Mouse (Mus musculus) lung, embryonic 16.5 days (tissue): Measurements from ENCODE around the gene Mrps18a. TPM values are rescaled to one million over a fixed set of nuclear protein-coding genes. Genes with fewer than 3 reads are reported as not detected.

Source experiments
- ATAC-seq: fragments of 200-750 bp; cut with Nextera tagmentation; 2 replicates; pipeline ENCODE4 v1.8.0; 2017; ENCODE audit warnings: low read depth, mild to moderate bottlenecking, moderate library complexity
- H3K27ac ChIP-seq: fragments of 300-500 bp; sonication (generic); 2 replicates; pipeline ENCODE4 v1.5.1; 2014; ENCODE audit warnings: mild to moderate bottlenecking, control low read depth, low read length
- H3K27me3 ChIP-seq: fragments of 300-500 bp; sonication (generic); 2 replicates; pipeline ENCODE4 v1.6.1; 2014; ENCODE audit warnings: low read depth, low read length, mixed read lengths; ENCODE audit not compliant: control insufficient read depth, insufficient read depth
- H3K36me3 ChIP-seq: fragments of 300-500 bp; sonication (generic); 2 replicates; pipeline ENCODE4 v1.6.1; 2014; ENCODE audit warnings: low read length; ENCODE audit not compliant: control insufficient read depth, insufficient read depth
- H3K4me1 ChIP-seq: fragments of 300-500 bp; sonication (generic); replicated peaks from 2 replicates; pipeline ENCODE4 v1.6.1; 2014; ENCODE audit warnings: low read length, mixed read lengths; ENCODE audit not compliant: control insufficient read depth, insufficient read depth
- H3K4me2 ChIP-seq: fragments of 300-500 bp; sonication (generic); 2 replicates; pipeline ENCODE4 v1.6.1; 2014; ENCODE audit warnings: low read depth, low read length, control low read depth
- H3K4me3 ChIP-seq: fragments of 300-500 bp; sonication (generic); 2 replicates; pipeline ENCODE4 v1.5.1; 2014; ENCODE audit warnings: mild to moderate bottlenecking, low read length, control low read depth
- H3K9ac ChIP-seq: fragments of 300-500 bp; sonication (generic); 2 replicates; pipeline ENCODE4 v1.6.1; 2014; ENCODE audit warnings: low read length, control low read depth
- H3K9me3 ChIP-seq: fragments of 300-500 bp; sonication (generic); 2 replicates; pipeline ENCODE4 v1.6.1; 2016; ENCODE audit warnings: low read length; ENCODE audit not compliant: control insufficient read depth
- WGBS: fragments of 180-500 bp; shearing (Covaris S2); extraction: QIAGEN DNeasy Blood & Tissue Kit; methylation state at CpG from one replicate; pipeline ENCODE4 v1.1.7; 2014; 5-methylcytosine and 5-hydroxymethylcytosine counted together
- polyA plus RNA-seq: library from polyadenylated mRNA; unstranded; fragments of >200 nt; fragmentation: Nextera tagmentation; extraction: Ambion mirVana; gene quantifications from 2 replicates; pipeline ENCODE4 v1.2.1, GENCODE M21; 2015

The Mrps18a gene
- polyA plus RNA-seq, 1 experiment from 2014 or later: 138 TPM

DNA sequence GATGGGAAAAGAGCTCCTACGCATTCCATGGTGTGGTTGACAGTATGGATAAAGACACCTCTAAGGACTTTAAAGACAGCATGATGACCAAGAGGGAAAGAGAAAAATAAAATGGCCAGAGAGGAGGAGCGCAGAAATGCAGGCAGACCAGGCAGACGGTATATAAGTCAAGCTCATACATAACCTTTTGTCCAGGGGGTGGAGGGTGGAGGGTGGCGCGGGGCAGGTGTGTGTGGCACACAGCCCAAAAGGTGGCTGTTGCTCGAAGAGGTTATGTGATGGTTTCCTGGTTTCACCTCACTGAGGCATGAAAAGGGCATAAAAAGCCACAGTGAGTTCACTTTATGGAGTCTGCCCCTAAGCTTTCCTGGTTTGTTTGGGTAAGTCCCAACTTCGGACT lies 51.8 kb downstream of the Mrps18a start:
- Histone ChIP-seq H3K4me1 (peaks cover 17% of the 10 kb centered on the region), H3K4me3 (peak overlapping the region; percentile 31), H3K4me2 (peak overlapping the region; percentile 73), H3K9ac (no peak overlapping the region), H3K27me3 (no peaks in the 10 kb centered on the region), H3K36me3 (peaks cover 33% of the 10 kb centered on the region), H3K9me3 (no peaks in the 10 kb centered on the region), H3K27ac (peak overlapping the region; percentile 10; the same call in 1 of the 2 replicates)
- WGBS: 67% methylated on average over 7 of the region's 7 CpGs
- no peak for ATAC-seq

DNA sequence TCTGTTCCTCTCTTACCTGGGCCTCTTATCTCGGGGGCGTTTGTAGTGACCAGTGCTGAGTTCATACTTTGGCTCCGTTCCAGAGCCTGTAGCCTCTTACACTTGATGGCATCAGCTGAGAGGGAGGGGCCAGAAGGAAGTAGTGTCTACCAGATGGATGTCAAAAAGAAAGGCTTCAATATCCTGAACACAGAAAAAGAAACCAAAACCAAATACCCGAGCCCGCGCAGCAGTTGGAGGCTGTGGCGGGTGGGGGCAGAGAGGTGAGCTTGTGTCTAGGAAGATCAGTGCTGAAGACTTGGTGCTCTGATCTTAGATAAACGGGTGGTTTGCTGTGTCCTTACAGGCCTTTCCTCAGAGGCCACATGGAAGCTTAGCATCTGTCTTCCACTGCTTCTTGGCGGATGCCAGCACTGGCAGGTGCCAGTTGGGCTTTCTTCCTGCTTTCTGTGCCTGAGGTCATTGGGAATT lies 52.2 kb downstream of the Mrps18a start:
- Histone ChIP-seq H3K27ac (peak overlapping the region; percentile 74), H3K9me3 (no peaks in the 10 kb centered on the region), H3K36me3 (peaks cover 37% of the 10 kb centered on the region), H3K4me2 (peak overlapping the region; percentile 73), H3K4me1 (peaks cover 17% of the 10 kb centered on the region), H3K9ac (0 out of 2 replicates have a peak overlapping the region, but pooled peaks have one; percentile 1), H3K27me3 (no peaks in the 10 kb centered on the region), H3K4me3 (peak overlapping the region; percentile 31)
- WGBS: 47% methylated on average over 9 of the region's 9 CpGs
- no peak for ATAC-seq

GRCm38 (mm10) chr17:46164301-46164700 lies 53.5 kb downstream of the Mrps18a start:
- peaks cover 45% of the 10 kb centered on the region for H3K36me3 ChIP-seq
- no peak overlapping the region for H3K27ac ChIP-seq
- no peak overlapping the region for H3K4me2 ChIP-seq
- peaks cover 17% of the 10 kb centered on the region for H3K4me1 ChIP-seq
- no peak overlapping the region for H3K4me3 ChIP-seq
- no peaks in the 10 kb centered on the region for H3K27me3 ChIP-seq
- no peaks in the 10 kb centered on the region for H3K9me3 ChIP-seq
- H3K9ac ChIP-seq: no peak overlapping the region
- ATAC-seq: no peak
- WGBS: 91% methylated on average over 8 of the region's 8 CpGs

- no peaks in the 10 kb centered on the region for H3K27me3 ChIP-seq
- H3K27ac ChIP-seq: no peak overlapping the region
- no peaks in the 10 kb centered on the region for H3K9me3 ChIP-seq
- H3K4me1 ChIP-seq: peaks cover 17% of the 10 kb centered on the region
- ATAC-seq: no peak
- H3K4me2 ChIP-seq: no peak overlapping the region
- no peak overlapping the region for H3K4me3 ChIP-seq
- WGBS: 91% methylated on average over 10 of the region's 10 CpGs
- H3K9ac ChIP-seq: no peak overlapping the region
- H3K36me3 ChIP-seq: peaks cover 45% of the 10 kb centered on the region
Measured at GRCm38 (mm10) chr17:46164791-46165190, 54.0 kb downstream of the Mrps18a start.

- Histone ChIP-seq H3K27ac (no peak overlapping the region), H3K9ac (no peak overlapping the region), H3K36me3 (peaks cover 48% of the 10 kb centered on the region), H3K27me3 (no peaks in the 10 kb centered on the region), H3K4me1 (peaks cover 17% of the 10 kb centered on the region), H3K9me3 (no peaks in the 10 kb centered on the region), H3K4me2 (no peak overlapping the region), H3K4me3 (no peak overlapping the region)
- no peak for ATAC-seq
- WGBS: 87% methylated on average over 12 of the region's 12 CpGs
Measured at GRCm38 (mm10) chr17:46165460-46165859, 54.7 kb downstream of the Mrps18a start.

DNA sequence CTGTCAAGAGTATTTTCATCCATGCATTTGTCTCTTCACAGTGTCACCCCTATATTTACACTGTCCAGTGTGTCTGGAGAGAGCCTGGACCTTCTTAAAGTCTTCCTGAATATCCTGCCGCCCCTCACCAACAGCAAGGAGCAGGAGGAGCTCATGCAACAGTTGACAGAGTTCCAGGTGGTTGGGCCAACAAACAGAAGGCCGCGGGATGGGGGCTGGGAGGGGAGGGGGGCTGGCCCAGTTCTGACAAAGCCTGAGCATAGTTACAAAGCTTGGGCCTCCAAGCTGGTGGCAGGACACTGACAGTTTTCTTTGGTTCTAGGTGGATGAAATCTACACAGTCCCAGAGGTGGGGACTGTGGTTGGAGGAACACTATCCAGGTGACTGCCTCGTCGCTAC lies 55.5 kb downstream of the Mrps18a start:
- H3K4me2 ChIP-seq: no peak overlapping the region
- H3K27me3 ChIP-seq: no peaks in the 10 kb centered on the region
- H3K36me3 ChIP-seq: peaks cover 51% of the 10 kb centered on the region
- ATAC-seq: no peak
- no peaks in the 10 kb centered on the region for H3K9me3 ChIP-seq
- H3K9ac ChIP-seq: no peak overlapping the region
- no peak overlapping the region for H3K4me3 ChIP-seq
- H3K4me1 ChIP-seq: peaks cover 17% of the 10 kb centered on the region
- no peak overlapping the region for H3K27ac ChIP-seq
- WGBS: 76% methylated on average over 5 of the region's 5 CpGs

GRCm38 (mm10) chr17:46167014-46167413 lies 56.2 kb downstream of the Mrps18a start:
- peaks cover 13% of the 10 kb centered on the region for H3K4me1 ChIP-seq
- H3K9me3 ChIP-seq: no peaks in the 10 kb centered on the region
- H3K27ac ChIP-seq: no peak overlapping the region
- H3K27me3 ChIP-seq: no peaks in the 10 kb centered on the region
- 77% methylated on average over 11 of the region's 11 CpGs for WGBS
- no peak for ATAC-seq
- H3K4me3 ChIP-seq: no peak overlapping the region
- no peak overlapping the region for H3K9ac ChIP-seq
- H3K4me2 ChIP-seq: no peak overlapping the region
- H3K36me3 ChIP-seq: peaks cover 52% of the 10 kb centered on the region

- H3K4me1 ChIP-seq: no peaks in the 10 kb centered on the region; the same call in 1 of the 2 replicates
- H3K9ac ChIP-seq: no peak overlapping the region
- no peak for ATAC-seq
- no peak overlapping the region for H3K27ac ChIP-seq
- no peaks in the 10 kb centered on the region for H3K27me3 ChIP-seq
- H3K9me3 ChIP-seq: no peaks in the 10 kb centered on the region
- H3K4me2 ChIP-seq: no peak overlapping the region
- H3K4me3 ChIP-seq: no peak overlapping the region
- H3K36me3 ChIP-seq: peaks cover 59% of the 10 kb centered on the region
- 33% methylated on average over 5 of the region's 5 CpGs for WGBS
Measured at GRCm38 (mm10) chr17:46168318-46168717, 57.5 kb downstream of the Mrps18a start.

GRCm38 (mm10) chr17:46168768-46169167 lies 58.0 kb downstream of the Mrps18a start:
- Histone ChIP-seq H3K4me1 (no peaks in the 10 kb centered on the region), H3K36me3 (peaks cover 59% of the 10 kb centered on the region), H3K4me2 (no peak overlapping the region), H3K27ac (no peak overlapping the region), H3K9me3 (no peaks in the 10 kb centered on the region), H3K4me3 (no peak overlapping the region), H3K9ac (no peak overlapping the region), H3K27me3 (no peaks in the 10 kb centered on the region)
- 91% methylated on average over 5 of the region's 5 CpGs for WGBS
- ATAC-seq: no peak

- H3K4me1 ChIP-seq: no peaks in the 10 kb centered on the region
- no peak overlapping the region for H3K9ac ChIP-seq
- H3K36me3 ChIP-seq: peaks cover 48% of the 10 kb centered on the region
- no peaks in the 10 kb centered on the region for H3K9me3 ChIP-seq
- no peak overlapping the region for H3K4me3 ChIP-seq
- WGBS: 64% methylated on average over 3 of the region's 3 CpGs
- no peak for ATAC-seq
- no peak overlapping the region for H3K27ac ChIP-seq
- no peak overlapping the region for H3K4me2 ChIP-seq
- no peaks in the 10 kb centered on the region for H3K27me3 ChIP-seq
Measured at GRCm38 (mm10) chr17:46170538-46170937, 59.8 kb downstream of the Mrps18a start.
